Mouse (Mus musculus) erythroblast, embryonic 14.5 days (primary cell): ENCODE measurements around the gene Dlgap5.

Experiments
- GATA1 ChIP-seq: IDR thresholded peaks from 2 replicates; pipeline ENCODE4 v1.6.1; 2012; ENCODE audit warnings: low read length, inconsistent platforms, mixed read lengths
- TAL1 ChIP-seq: IDR thresholded peaks from 3 replicates; pipeline ENCODE4 v1.6.1; 2012; ENCODE audit warnings: low read length, inconsistent platforms, mixed read lengths

GRCm38 (mm10) chr14:47432987-47433386 is 14.8 kb upstream of the Dlgap5 start:
- TF ChIP-seq GATA1 = no peak
- no peak for TF ChIP-seq TAL1
